Mouse (Mus musculus) neural tube, embryonic 11.5 days (tissue): ENCODE measurements around the gene E4f1. TPM values are rescaled to one million over a fixed set of nuclear protein-coding genes. Genes with fewer than 3 reads are reported as not detected.

Experiments
- ATAC-seq: fragments of 200-750 bp; cut with Nextera tagmentation; 2 replicates; pipeline ENCODE4 v1.8.0; 2017; ENCODE audit warnings: moderate number of reproducible peaks, mild to moderate bottlenecking, moderate TSS enrichment, moderate library complexity; ENCODE audit not compliant: insufficient read depth, low FRiP score, low TSS enrichment
- DNase-seq: peaks from one replicate; pipeline ENCODE4 v3.0.0-alpha.2; 2015; ENCODE audit warnings: low spot score
- H3K27ac ChIP-seq: fragments of 300-500 bp; sonication (generic); 2 replicates; pipeline ENCODE4 v1.5.1; 2014; ENCODE audit warnings: low read depth, mild to moderate bottlenecking, low read length
- H3K27me3 ChIP-seq: fragments of 300-500 bp; sonication (generic); 2 replicates; pipeline ENCODE4 v1.6.1; 2014; ENCODE audit warnings: mild to moderate bottlenecking, low read length, mixed read lengths; ENCODE audit not compliant: control insufficient read depth, insufficient read depth
- H3K36me3 ChIP-seq: fragments of 300-500 bp; sonication (generic); 2 replicates; pipeline ENCODE4 v1.6.1; 2014; ENCODE audit warnings: mild to moderate bottlenecking, low read length, moderate library complexity, mixed read lengths; ENCODE audit not compliant: control insufficient read depth, insufficient read depth
- H3K4me1 ChIP-seq: fragments of 300-500 bp; sonication (generic); 2 replicates; pipeline ENCODE4 v1.6.1; 2014; ENCODE audit warnings: low read length, mixed read lengths; ENCODE audit not compliant: control insufficient read depth, insufficient read depth
- H3K4me2 ChIP-seq: fragments of 300-500 bp; sonication (generic); 2 replicates; pipeline ENCODE4 v1.6.1; 2014; ENCODE audit warnings: low read depth, mild to moderate bottlenecking, moderate library complexity
- H3K4me3 ChIP-seq: fragments of 300-500 bp; sonication (generic); 2 replicates; pipeline ENCODE4 v1.5.1; 2014; ENCODE audit warnings: low read depth, low read length
- H3K9ac ChIP-seq: fragments of 300-500 bp; sonication (generic); 2 replicates; pipeline ENCODE4 v1.6.1; 2014; ENCODE audit warnings: mild to moderate bottlenecking, low read length
- H3K9me3 ChIP-seq: fragments of 300-500 bp; sonication (generic); 2 replicates; pipeline ENCODE4 v1.6.1; 2016; ENCODE audit warnings: low read length; ENCODE audit not compliant: control insufficient read depth
- WGBS: fragments of 180-500 bp; shearing (Covaris S2); extraction: QIAGEN DNeasy Blood & Tissue Kit; methylation state at CpG from one replicate; pipeline ENCODE4 v1.1.7; 2014; 5-methylcytosine and 5-hydroxymethylcytosine counted together
- polyA plus RNA-seq: library from polyadenylated mRNA; unstranded; fragments of >200 nt; fragmentation: Nextera tagmentation; extraction: Ambion mirVana; gene quantifications from 2 replicates; pipeline ENCODE4 v1.2.1, GENCODE M21; 2014

The E4f1 gene
- polyA plus RNA-seq, 1 experiment from 2014 or later = 21.2 TPM

DNA sequence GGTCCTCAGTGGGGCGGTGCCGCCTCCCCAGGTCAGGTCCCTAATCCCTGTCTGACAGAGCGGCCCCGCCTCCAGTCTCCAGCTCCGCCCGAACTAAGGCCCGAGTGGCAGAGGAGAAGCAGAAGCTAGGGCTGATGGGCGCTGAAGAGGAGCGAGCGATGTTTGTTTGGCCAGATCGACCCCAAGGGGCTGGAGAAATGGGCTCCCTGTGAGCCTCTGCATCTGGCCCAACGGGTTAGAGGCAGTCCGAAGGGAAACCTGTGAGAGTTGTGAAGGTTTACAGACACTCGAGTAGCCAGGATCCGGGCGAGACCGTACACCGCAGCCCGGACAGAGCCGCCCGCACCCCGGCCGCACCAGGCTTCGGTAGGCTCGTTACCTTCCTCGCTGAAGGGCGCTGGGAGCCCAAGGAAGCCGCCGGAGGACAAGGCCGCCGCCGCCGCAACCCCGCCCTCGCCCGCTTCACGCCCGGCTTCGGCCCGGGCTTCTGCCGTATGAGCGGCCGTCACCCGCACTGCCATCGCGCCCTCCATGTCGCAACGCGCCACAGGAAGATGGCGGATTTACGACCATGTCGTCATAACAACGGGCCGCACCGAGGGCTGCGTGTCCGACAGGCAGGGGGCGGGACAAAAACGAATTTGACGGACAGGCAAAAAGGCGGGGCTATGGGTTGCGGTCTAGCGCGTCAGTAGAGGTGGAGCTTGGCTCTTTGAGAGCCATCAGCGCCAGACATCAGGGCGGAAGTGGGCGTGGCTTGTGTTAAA, 15.2 kb downstream of the E4f1 start:
- DNase-seq = peak; percentile 98
- Histone ChIP-seq H3K4me3 (peak overlapping the region; percentile 87), H3K27ac (peak overlapping the region; percentile 91), H3K27me3 (no peaks in the 10 kb centered on the region), H3K9me3 (no peaks in the 10 kb centered on the region), H3K4me2 (peak overlapping the region; percentile 83), H3K36me3 (peaks cover 3% of the 10 kb centered on the region), H3K4me1 (peaks cover 7% of the 10 kb centered on the region; the same call in 1 of the 2 replicates), H3K9ac (peak overlapping the region; percentile 93)
- under 1% methylated on average over 67 of the region's 67 CpGs for WGBS
- ATAC-seq = peak; percentile 96

DNA sequence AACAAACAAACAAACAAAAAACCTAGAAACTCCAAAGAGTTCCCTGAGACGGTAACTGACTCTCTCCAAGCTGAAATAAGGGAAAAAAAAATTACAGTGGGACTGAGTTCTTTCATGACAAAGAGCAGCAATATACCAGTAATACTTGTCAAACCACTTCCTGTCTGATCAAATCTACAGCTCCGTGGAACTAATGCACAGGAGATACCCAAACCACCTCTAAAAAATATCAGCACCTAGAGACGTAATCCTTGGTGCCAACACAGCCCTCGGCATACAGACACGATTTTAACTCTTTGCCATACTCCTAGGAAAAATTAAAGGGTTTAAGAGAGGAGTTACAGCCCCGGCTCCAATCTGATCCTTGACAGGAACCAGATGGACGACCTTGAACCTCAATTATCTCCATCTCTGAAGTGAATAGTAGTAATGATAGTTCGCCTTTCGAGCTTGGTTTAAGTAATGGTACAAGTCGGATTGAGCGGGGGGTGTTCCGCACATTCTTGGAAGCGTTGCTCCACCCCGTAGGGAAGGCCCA, 15.8 kb downstream of the E4f1 start:
- 14% methylated on average over 14 of the region's 14 CpGs for WGBS
- Histone ChIP-seq H3K4me2 (peak overlapping the region; percentile 83), H3K27ac (peak overlapping the region; percentile 91), H3K9me3 (no peaks in the 10 kb centered on the region), H3K4me1 (peaks cover 7% of the 10 kb centered on the region; the same call in 1 of the 2 replicates), H3K4me3 (peak overlapping the region; percentile 87), H3K9ac (peak overlapping the region; percentile 93), H3K36me3 (peaks cover 7% of the 10 kb centered on the region), H3K27me3 (no peaks in the 10 kb centered on the region)
- no peak for ATAC-seq
- no peak for DNase-seq

DNA sequence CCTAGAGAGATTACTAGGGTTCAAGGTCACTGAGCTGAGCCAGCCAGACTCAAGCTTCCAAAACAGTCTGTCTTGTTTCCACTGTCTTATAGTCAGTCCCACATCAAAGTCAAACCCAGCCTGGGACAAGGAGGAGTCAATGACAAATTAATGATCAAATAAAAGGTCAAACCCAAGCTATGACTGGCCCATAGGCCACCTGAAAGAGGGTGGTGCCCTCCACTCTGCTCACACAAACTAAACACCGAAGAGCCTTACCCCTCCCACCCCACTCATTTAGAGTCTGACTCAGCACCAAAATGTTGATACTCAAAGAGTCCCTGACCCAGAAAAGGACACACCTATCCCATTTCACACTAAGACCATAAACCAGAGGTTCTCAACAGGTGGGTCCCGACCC, 16.7 kb downstream of the E4f1 start:
- Histone ChIP-seq H3K27me3 (no peaks in the 10 kb centered on the region), H3K4me2 (no peak overlapping the region), H3K36me3 (peaks cover 10% of the 10 kb centered on the region), H3K9ac (no peak overlapping the region), H3K4me3 (no peak overlapping the region), H3K27ac (no peak overlapping the region), H3K4me1 (peaks cover 7% of the 10 kb centered on the region; the same call in 1 of the 2 replicates), H3K9me3 (no peaks in the 10 kb centered on the region)
- WGBS = 90% methylated on average over 2 of the region's 2 CpGs
- DNase-seq = no peak
- ATAC-seq = no peak

DNA sequence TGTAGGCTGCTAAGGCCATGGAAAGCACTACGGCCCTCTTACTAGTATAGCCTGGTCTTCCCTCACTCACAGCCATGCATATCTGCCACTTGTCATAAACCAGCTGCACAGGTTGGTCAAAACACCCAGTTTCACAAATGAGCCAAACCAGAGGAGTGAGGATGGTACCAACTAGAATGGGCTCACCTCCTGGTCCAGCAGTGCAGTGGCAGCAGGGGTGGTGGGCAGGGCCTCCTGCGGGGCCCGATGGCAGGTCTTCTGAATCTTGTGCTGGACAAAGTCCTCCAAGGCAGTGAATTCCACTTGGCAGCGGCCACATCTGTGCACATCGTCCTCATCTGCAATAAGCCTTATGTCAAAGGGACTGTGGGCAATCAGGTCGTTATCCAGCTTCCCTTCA, 18.9 kb downstream of the E4f1 start:
- Histone ChIP-seq H3K4me1 (peaks cover 7% of the 10 kb centered on the region; the same call in 1 of the 2 replicates), H3K4me3 (no peak overlapping the region), H3K9me3 (no peaks in the 10 kb centered on the region), H3K27ac (no peak overlapping the region), H3K9ac (no peak overlapping the region), H3K36me3 (peaks cover 20% of the 10 kb centered on the region), H3K4me2 (no peak overlapping the region), H3K27me3 (no peaks in the 10 kb centered on the region)
- 86% methylated on average over 6 of the region's 6 CpGs for WGBS
- no peak for ATAC-seq
- no peak for DNase-seq

DNA sequence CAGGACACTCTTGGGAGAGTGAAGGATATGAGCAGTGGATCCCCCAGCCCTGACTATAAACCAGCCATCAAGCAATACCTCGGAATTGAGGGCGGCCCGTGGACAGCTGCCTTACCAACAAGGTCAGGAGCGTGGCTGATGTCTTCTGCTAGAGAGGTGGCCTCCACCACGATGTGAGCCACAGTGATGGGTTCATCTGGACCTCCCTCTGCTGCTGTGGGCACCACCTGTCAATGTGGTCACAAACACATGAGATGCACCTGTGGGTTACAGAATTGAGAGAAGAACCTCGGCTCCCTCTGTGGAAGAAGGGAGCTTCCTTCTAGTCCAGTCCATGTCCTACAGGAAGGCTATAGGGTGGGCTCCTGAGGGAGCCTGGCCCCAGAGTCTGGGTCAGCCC, 20.6 kb downstream of the E4f1 start:
- Histone ChIP-seq H3K27ac (no peak overlapping the region), H3K9ac (no peak overlapping the region), H3K4me3 (no peak overlapping the region), H3K4me2 (no peak overlapping the region), H3K4me1 (peaks cover 7% of the 10 kb centered on the region; the same call in 1 of the 2 replicates), H3K36me3 (peaks cover 34% of the 10 kb centered on the region), H3K9me3 (no peaks in the 10 kb centered on the region), H3K27me3 (no peaks in the 10 kb centered on the region)
- DNase-seq = no peak
- WGBS = 86% methylated on average over 6 of the region's 6 CpGs
- no peak for ATAC-seq

DNA sequence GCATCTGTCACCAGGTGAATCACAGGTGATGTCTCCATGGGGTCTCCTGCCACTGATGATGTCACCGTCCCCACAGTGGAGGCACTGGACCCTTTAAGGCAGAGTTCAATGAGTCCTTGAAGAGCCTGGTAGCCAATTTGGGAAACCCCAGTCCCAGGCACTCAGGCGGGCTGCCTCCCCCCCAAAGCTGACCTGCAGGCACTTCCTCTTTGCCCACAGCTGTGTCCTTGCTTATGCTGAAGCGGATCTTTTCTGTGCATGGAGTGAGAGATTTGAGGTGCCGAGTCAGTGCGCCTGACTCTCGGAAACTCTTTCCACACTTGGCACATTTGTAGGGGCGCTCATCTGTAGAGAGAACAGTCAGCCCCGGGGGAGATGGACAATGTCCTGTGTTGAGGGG, 23.5 kb downstream of the E4f1 start:
- Histone ChIP-seq H3K4me3 (no peak overlapping the region), H3K27me3 (no peaks in the 10 kb centered on the region), H3K36me3 (peaks cover 43% of the 10 kb centered on the region), H3K9me3 (no peaks in the 10 kb centered on the region), H3K4me1 (no peaks in the 10 kb centered on the region), H3K4me2 (no peak overlapping the region), H3K27ac (no peak overlapping the region), H3K9ac (no peak overlapping the region)
- WGBS = 95% methylated on average over 8 of the region's 8 CpGs
- DNase-seq (no peak), ATAC-seq (no peak)

DNA sequence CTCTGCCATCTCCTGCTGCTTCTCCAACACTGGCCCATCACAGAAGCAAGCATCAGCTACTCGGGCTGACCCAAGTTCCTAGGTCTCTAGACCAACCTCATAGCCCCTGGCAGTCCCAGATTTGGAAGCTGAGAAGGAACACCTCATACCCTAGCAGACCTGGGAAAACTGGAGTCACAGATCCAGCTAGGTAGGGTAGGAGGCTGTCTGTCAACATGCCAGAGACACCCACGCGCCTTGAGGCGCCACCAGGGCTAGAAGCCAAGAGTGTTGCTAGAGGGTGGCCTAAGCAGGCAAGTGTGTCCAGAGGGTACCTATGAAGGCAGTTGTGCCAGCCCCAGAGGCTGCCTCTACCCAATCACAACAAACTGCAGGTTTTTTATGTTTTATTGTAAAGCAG, 26.7 kb downstream of the E4f1 start:
- 92% methylated on average over 4 of the region's 4 CpGs for WGBS
- Histone ChIP-seq H3K27ac (no peak overlapping the region), H3K9ac (no peak overlapping the region), H3K4me1 (no peaks in the 10 kb centered on the region), H3K4me3 (no peak overlapping the region), H3K27me3 (no peaks in the 10 kb centered on the region), H3K9me3 (no peaks in the 10 kb centered on the region), H3K4me2 (no peak overlapping the region), H3K36me3 (peaks cover 38% of the 10 kb centered on the region)
- DNase-seq (no peak), ATAC-seq (no peak)

DNA sequence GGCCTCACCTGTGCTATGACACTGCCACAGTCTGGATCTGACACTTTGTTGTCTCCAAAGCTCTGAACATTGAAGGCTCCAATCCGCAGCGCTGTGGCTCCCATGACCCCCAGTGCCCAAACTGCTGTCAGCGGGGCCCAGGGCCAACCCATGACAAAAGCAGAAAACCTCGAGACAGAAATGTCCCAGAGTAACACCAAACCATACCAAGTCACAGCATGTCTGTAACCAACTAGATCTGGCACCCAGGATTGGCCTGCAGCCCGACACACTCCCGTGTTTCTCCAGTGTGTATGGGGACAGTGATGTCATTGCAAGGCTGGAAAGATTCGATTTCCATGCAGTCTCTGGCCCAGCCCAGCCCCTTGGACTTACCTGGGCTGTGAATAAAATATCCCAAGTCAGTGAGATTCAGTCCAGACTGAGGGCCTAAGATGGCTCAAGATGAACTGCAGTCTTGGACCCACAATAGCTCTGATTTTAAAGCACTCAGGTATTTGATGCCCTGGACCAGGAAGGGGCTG, 27.4 kb downstream of the E4f1 start, which contains the start of gene Dnase1l2:
Gene Dnase1l2, minus strand, starts transcription at position 474 of the 524 bp plus-strand sequence.
- peaks cover 35% of the 10 kb centered on the region for H3K36me3 ChIP-seq
- no peak within 1 kb of the TSS for H3K4me2 ChIP-seq
- H3K9me3 ChIP-seq = no peaks in the 10 kb centered on the region
- ATAC-seq (no peak), DNase-seq (no peak)
- no peaks in the 10 kb centered on the region for H3K27me3 ChIP-seq
- H3K27ac ChIP-seq = no peak within 1 kb of the TSS
- no peaks in the 10 kb centered on the region for H3K4me1 ChIP-seq
- H3K4me3 ChIP-seq = no peak within 1 kb of the TSS
- WGBS = 87% methylated on average over 7 of the region's 7 CpGs
- H3K9ac ChIP-seq = no peak within 1 kb of the TSS

DNA sequence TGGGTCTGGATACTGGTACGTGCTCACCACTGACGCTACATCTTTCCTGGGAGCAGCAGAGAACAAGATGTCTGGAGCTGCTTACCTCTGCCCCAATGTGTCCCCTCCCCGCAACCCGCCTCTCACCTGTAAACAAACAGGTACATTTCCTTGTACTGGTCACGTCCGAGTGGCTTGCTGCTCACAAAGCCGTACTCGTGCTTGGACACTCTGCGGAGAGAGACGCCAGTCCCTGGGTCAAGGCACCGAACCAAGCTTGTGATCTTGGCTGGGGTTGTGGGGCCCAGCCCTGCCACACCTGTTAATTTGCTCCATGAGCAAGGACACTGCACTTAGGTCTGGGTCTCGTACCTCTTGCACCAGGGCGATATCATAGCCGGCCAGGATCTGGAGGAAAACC, 28.0 kb downstream of the E4f1 start:
- Histone ChIP-seq H3K36me3 (peaks cover 33% of the 10 kb centered on the region), H3K4me2 (no peak overlapping the region), H3K27ac (no peak overlapping the region), H3K4me1 (no peaks in the 10 kb centered on the region), H3K4me3 (no peak overlapping the region), H3K9me3 (no peaks in the 10 kb centered on the region), H3K9ac (no peak overlapping the region), H3K27me3 (no peaks in the 10 kb centered on the region)
- ATAC-seq (no peak), DNase-seq (no peak)
- 89% methylated on average over 14 of the region's 14 CpGs for WGBS
